Mouse (Mus musculus): ENCODE data around the gene Nrxn3. TPM values are rescaled to one million over a fixed set of nuclear protein-coding genes. Genes with fewer than 3 reads are reported as not detected.

The Nrxn3 gene
- polyA plus RNA-seq, 1 experiment, result 0.47 TPM

GRCm38 (mm10) chr12:89284412-89284811 is 561.7 kb downstream of the Nrxn3 start:
- Histone ChIP-seq H3K4me1 (ENCODE audit: control insufficient read depth, insufficient read depth, insufficient read length, low read length) (no peaks in the 10 kb centered on the region), H3K27me3 (ENCODE audit: control insufficient read depth, insufficient read depth, low read length) (no peaks in the 10 kb centered on the region), H3K27ac (ENCODE audit: insufficient read depth, low read depth, low read length) (no peak overlapping the region), H3K36me3 (ENCODE audit: control insufficient read depth, insufficient read depth, low read length) (no peaks in the 10 kb centered on the region), H3K4me3 (ENCODE audit: low read depth, low read length) (no peak overlapping the region)
- TF ChIP-seq POLR2A (IDR thresholded peaks at IDR 0.05; ENCODE audit: low read depth, low read length), result no peak
- no peak for TF ChIP-seq CTCF (IDR thresholded peaks at IDR 0.05; ENCODE audit: extremely low read depth, insufficient read length, insufficient replicate concordance, low read depth, low read length)
- WGBS, result 86% methylated on average over 3 of the region's 3 CpGs

GRCm38 (mm10) chr12:89287037-89287436 is 564.4 kb downstream of the Nrxn3 start:
- Histone ChIP-seq H3K36me3 (ENCODE audit: control insufficient read depth, insufficient read depth, low read length) (no peaks in the 10 kb centered on the region), H3K27me3 (ENCODE audit: control insufficient read depth, insufficient read depth, low read length) (no peaks in the 10 kb centered on the region), H3K4me1 (ENCODE audit: control insufficient read depth, insufficient read depth, insufficient read length, low read length) (no peaks in the 10 kb centered on the region), H3K4me3 (ENCODE audit: low read depth, low read length) (no peak overlapping the region), H3K27ac (ENCODE audit: insufficient read depth, low read depth, low read length) (no peak overlapping the region)
- no peak for TF ChIP-seq CTCF (IDR thresholded peaks at IDR 0.05; ENCODE audit: extremely low read depth, insufficient read length, insufficient replicate concordance, low read depth, low read length)
- TF ChIP-seq POLR2A (IDR thresholded peaks at IDR 0.05; ENCODE audit: low read depth, low read length), result no peak
- WGBS, result 67% methylated on average over 4 of the region's 4 CpGs

GRCm38 (mm10) chr12:89289589-89290274 is 567.1 kb downstream of the Nrxn3 start:
- Histone ChIP-seq H3K27me3 (ENCODE audit: control insufficient read depth, insufficient read depth, low read length) (no peaks in the 10 kb centered on the region), H3K27ac (ENCODE audit: insufficient read depth, low read depth, low read length) (no peak overlapping the region), H3K4me3 (ENCODE audit: low read depth, low read length) (no peak overlapping the region), H3K4me1 (ENCODE audit: control insufficient read depth, insufficient read depth, insufficient read length, low read length) (no peaks in the 10 kb centered on the region), H3K36me3 (ENCODE audit: control insufficient read depth, insufficient read depth, low read length) (no peaks in the 10 kb centered on the region)
- WGBS, result 65% methylated on average over 4 of the region's 4 CpGs
- TF ChIP-seq CTCF (IDR thresholded peaks at IDR 0.05; ENCODE audit: extremely low read depth, insufficient read length, insufficient replicate concordance, low read depth, low read length) (no peak), POLR2A (IDR thresholded peaks at IDR 0.05; ENCODE audit: low read depth, low read length) (no peak)

- no peak overlapping the region for H3K4me3 ChIP-seq (ENCODE audit: low read depth, low read length)
These were observed 568.3 kb downstream of the Nrxn3 start for GRCm38 (mm10) chr12:89290736-89291574.

GRCm38 (mm10) chr12:89302011-89302410 is 579.3 kb downstream of the Nrxn3 start:
- 45% methylated on average over 4 of the region's 4 CpGs for WGBS
- H3K27ac ChIP-seq (ENCODE audit: insufficient read depth, low read depth, low read length), result no peak overlapping the region

More at GRCm38 (mm10) chr12:89290736-89291574, 568.3 kb downstream of the Nrxn3 start:
- H3K27me3 ChIP-seq (ENCODE audit: control insufficient read depth, insufficient read depth, low read length), result no peaks in the 10 kb centered on the region
- H3K4me1 ChIP-seq (ENCODE audit: control insufficient read depth, insufficient read depth, insufficient read length, low read length), result no peaks in the 10 kb centered on the region
- H3K27ac ChIP-seq (ENCODE audit: insufficient read depth, low read depth, low read length), result no peak overlapping the region
- no peak for TF ChIP-seq CTCF (IDR thresholded peaks at IDR 0.05; ENCODE audit: extremely low read depth, insufficient read length, insufficient replicate concordance, low read depth, low read length)
- TF ChIP-seq POLR2A (IDR thresholded peaks at IDR 0.05; ENCODE audit: low read depth, low read length), result no peak
- WGBS, result 31% methylated on average over 4 of the region's 4 CpGs
- H3K36me3 ChIP-seq (ENCODE audit: control insufficient read depth, insufficient read depth, low read length), result no peaks in the 10 kb centered on the region

GRCm38 (mm10) chr12:89310200-89310599 is 587.5 kb downstream of the Nrxn3 start:
- TF ChIP-seq POLR2A (IDR thresholded peaks at IDR 0.05; ENCODE audit: low read depth, low read length) (no peak), CTCF (IDR thresholded peaks at IDR 0.05; ENCODE audit: extremely low read depth, insufficient read length, insufficient replicate concordance, low read depth, low read length) (no peak)
- WGBS, result 82% methylated on average over 1 of the region's 1 CpGs
- H3K4me1 ChIP-seq (ENCODE audit: control insufficient read depth, insufficient read depth, insufficient read length, low read length), result no peaks in the 10 kb centered on the region

More at GRCm38 (mm10) chr12:89302011-89302410, 579.3 kb downstream of the Nrxn3 start:
- H3K36me3 ChIP-seq (ENCODE audit: control insufficient read depth, insufficient read depth, low read length), result no peaks in the 10 kb centered on the region
- H3K4me1 ChIP-seq (ENCODE audit: control insufficient read depth, insufficient read depth, insufficient read length, low read length), result no peaks in the 10 kb centered on the region
- H3K27me3 ChIP-seq (ENCODE audit: control insufficient read depth, insufficient read depth, low read length), result no peaks in the 10 kb centered on the region
- no peak overlapping the region for H3K4me3 ChIP-seq (ENCODE audit: low read depth, low read length)
- TF ChIP-seq POLR2A (IDR thresholded peaks at IDR 0.05; ENCODE audit: low read depth, low read length) (no peak), CTCF (IDR thresholded peaks at IDR 0.05; ENCODE audit: extremely low read depth, insufficient read length, insufficient replicate concordance, low read depth, low read length) (no peak)

GRCm38 (mm10) chr12:89312586-89312985 is 589.9 kb downstream of the Nrxn3 start:
- WGBS, result 25% methylated on average over 1 of the region's 1 CpGs
- Histone ChIP-seq H3K4me1 (ENCODE audit: control insufficient read depth, insufficient read depth, insufficient read length, low read length) (no peaks in the 10 kb centered on the region), H3K36me3 (ENCODE audit: control insufficient read depth, insufficient read depth, low read length) (no peaks in the 10 kb centered on the region), H3K27me3 (ENCODE audit: control insufficient read depth, insufficient read depth, low read length) (no peaks in the 10 kb centered on the region), H3K27ac (ENCODE audit: insufficient read depth, low read depth, low read length) (no peak overlapping the region), H3K4me3 (ENCODE audit: low read depth, low read length) (no peak overlapping the region)
- TF ChIP-seq POLR2A (IDR thresholded peaks at IDR 0.05; ENCODE audit: low read depth, low read length) (no peak), CTCF (IDR thresholded peaks at IDR 0.05; ENCODE audit: extremely low read depth, insufficient read length, insufficient replicate concordance, low read depth, low read length) (no peak)

More at GRCm38 (mm10) chr12:89310200-89310599, 587.5 kb downstream of the Nrxn3 start:
- no peaks in the 10 kb centered on the region for H3K27me3 ChIP-seq (ENCODE audit: control insufficient read depth, insufficient read depth, low read length)
- no peak overlapping the region for H3K27ac ChIP-seq (ENCODE audit: insufficient read depth, low read depth, low read length)
- H3K36me3 ChIP-seq (ENCODE audit: control insufficient read depth, insufficient read depth, low read length), result no peaks in the 10 kb centered on the region
- H3K4me3 ChIP-seq (ENCODE audit: low read depth, low read length), result no peak overlapping the region
